Mouse (Mus musculus): Measurements from ENCODE around the gene Prkce.

DNA sequence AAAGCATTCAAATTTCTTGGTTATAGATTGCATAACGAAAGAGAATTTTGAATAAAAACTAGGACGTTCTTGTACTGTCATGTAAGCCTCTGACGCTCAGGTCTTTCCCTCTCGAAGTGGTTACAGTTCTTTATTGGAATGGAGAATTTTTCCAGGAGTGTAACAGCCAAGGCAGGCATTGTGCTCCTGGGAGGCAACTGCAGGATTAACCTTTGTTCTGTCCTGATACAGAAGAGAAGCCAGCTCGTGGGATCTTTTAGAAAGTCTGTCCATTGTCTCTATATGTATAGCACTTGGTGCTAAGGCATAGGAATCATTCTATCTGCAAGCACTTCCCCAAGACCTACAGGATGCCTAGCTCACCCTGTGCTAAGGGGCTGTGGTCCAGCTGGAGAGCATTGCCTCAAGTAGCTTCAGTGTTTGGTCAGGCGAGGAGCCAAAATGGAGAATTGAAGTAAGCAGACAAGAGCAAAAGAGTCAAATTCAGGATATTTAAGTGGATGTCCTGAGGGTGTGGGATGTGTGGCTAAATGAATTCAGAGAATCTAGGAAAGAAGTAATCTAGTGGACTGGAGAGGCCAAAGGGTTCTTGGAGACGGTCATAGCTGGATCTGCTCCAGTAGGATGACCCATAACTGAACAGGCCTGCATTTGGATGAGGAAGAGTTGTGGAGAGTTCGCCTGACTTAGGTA is 240.5 kb downstream of the Prkce start:
- TF ChIP-seq POLR2A (IDR thresholded peaks at IDR 0.05; ENCODE audit: insufficient read depth, low read depth, low read length), result no peak
- no peak for TF ChIP-seq CTCF (IDR thresholded peaks at IDR 0.05)
